Mouse (Mus musculus) embryonic stem cell, embryonic (primary cell): ENCODE measurements around the gene Paqr8.

Source experiments
- CTCF ChIA-PET, 4 experiments: fragments of 300-600 bp in 2 of 4; fragments of 350-600 bp in 2 of 4; sonication (Branson Sonifier 250); formaldehyde crosslinking; loops; one replicate each; lab custom pipeline; 2022; ENCODE audit warnings: inconsistent platforms in 2 of 4; lab: Charles Lee
- POLR2A ChIA-PET, 4 experiments: fragments of 300-600 bp in 2 of 4; fragments of 350-600 bp in 2 of 4; sonication (Branson Sonifier 250); formaldehyde crosslinking; loops; one replicate each; lab custom pipeline; 2022; ENCODE audit warnings: antibody characterized with exemption in 4 of 4, inconsistent platforms in 1 of 4; lab: Charles Lee

The Paqr8 gene

DNA sequence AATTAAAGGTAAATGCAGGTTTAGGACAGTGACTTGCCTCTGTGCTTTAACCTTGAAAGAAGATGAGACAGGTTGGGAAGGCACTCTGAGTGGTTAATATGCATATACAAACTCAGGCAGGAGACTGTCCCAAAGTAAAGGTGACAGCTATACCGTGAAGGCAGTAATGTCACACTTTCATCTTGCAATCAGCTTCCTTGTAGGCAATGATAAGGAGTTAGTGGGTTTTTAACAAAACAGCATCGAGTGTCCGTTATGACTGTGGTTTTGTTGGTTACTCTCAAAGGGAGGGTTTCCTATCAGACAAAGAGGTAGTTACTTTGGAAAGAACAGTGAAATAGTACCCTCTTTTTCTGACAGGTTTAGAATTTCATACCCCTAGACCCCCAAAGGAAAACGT, 38.1 kb downstream of the Paqr8 start:
- ChIA-PET CTCF (interaction anchor here in 1 of 4 experiments (0.6 kb wide), 1 partner anchor 60 kb away, joined by 3 read pairs; no protein-coding TSS in a partner anchor), POLR2A (interaction anchor here in 1 of 4 experiments (0.6 kb wide), 1 partner anchor 166 kb away, joined by 4 read pairs; no protein-coding TSS in a partner anchor)

DNA sequence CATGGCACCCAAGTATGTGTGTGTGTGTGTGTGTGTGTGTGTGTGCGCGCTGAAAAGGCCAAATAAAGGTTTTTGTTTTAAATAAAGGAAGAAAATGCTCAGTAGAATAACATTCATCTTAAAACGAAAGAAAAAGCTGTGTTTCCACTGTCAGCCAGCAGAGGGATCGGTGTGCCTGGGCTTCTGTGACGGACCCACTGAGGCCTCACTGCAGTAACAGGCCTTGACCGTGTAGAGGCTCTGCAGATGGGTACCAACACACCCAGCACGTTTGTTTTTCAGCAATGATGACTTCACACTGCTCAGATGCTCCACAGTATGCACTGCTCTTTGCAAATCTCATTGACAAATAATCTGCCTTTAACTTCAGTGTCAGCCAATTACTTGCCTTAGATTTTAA, 43.1 kb downstream of the Paqr8 start:
- ChIA-PET POLR2A (interaction anchor here in 2 of 4 experiments (0.8 to 1.0 kb wide), 2 partner anchors 21 to 25 kb away, joined by 3 read pairs; no protein-coding TSS in a partner anchor), CTCF (interaction anchor here in 3 of 4 experiments (0.5 to 1.7 kb wide), 17 partner anchors 10 to 419 kb away, joined by 3 to 12 read pairs (median 4); partner anchors contain the start of gene Tmem14a (in 1 of the 3))

DNA sequence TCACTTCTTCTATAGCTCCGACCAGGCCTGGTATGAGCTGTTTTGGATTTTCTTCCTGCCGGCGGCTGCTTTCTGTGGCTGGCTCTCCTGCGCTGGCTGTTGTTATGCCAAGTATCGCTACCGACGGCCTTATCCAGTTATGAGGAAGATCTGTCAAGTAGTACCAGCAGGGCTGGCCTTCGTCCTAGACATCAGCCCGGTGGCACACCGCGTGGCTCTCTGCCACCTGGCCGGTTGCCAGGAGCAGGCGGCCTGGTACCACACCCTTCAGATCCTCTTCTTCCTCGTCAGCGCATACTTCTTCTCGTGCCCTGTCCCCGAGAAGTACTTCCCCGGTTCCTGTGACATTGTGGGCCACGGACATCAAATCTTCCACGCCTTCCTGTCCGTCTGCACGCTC, 44.7 kb downstream of the Paqr8 start:
- ChIA-PET POLR2A (interaction anchor here in 2 of 4 experiments (1.1 to 1.4 kb wide), 3 partner anchors 12 to 39 kb away, joined by 3 read pairs; no protein-coding TSS in a partner anchor), CTCF (interaction anchor here (0.7 to 1.6 kb wide), 9 partner anchors 9 to 409 kb away, joined by 3 to 6 read pairs (median 3); partner anchors contain the start of gene Tmem14a (in 1 of the 4))

DNA sequence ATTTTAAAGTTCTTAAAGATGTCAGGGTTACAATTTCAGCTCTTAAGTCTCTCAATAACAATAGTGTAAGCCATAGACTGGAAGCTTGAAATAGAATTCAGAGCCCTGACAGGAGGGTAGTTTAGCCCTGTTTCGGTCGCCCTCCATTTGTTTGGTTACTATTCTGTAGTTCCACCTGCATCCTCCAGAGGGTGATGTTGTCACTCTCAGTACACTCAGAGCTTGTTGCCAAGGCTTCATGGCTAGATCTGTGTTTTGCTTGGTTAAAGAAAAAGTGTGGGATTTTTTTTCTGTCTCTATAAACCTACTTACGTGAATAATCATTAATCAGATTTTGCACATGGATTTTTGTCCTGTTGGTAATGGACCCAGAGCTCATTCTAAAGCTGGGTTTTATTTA, 48.6 kb downstream of the Paqr8 start:
- CTCF ChIA-PET = interaction anchor here (0.5 to 2.9 kb wide), 46 partner anchors 9 to 1442 kb away, joined by 3 to 14 read pairs (median 4); partner anchors contain the start of genes Efhc1 (in 2 of the 4), Paqr8 (in 1 of the 4) and Tmem14a (in 1 of the 4)
- POLR2A ChIA-PET = interaction anchor here in 3 of 4 experiments (0.7 to 2.1 kb wide), 9 partner anchors 12 to 1421 kb away, joined by 3 to 7 read pairs (median 4); no protein-coding TSS in a partner anchor

DNA sequence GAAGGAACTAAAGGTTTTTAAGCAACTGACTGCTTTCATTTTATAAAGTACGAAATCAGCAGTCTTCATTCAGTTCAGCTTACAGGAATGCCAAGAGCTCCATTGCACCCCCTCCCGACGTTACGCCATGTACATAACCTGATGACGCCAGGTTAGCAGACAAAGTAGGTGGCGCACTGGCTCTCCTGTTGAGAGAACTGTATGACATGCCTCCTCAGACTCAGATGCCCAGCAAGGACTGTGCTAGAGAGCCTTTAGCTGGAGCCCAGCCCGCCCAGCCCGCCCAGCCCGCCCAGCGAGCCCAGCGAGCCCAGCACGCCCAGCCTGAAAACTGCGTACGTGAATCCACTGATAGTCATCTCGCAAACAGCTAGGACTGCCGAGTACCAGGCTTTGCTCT, 49.7 kb downstream of the Paqr8 start:
- POLR2A ChIA-PET = interaction anchor here in 2 of 4 experiments (0.6 to 2.1 kb wide), 12 partner anchors 10 to 226 kb away, joined by 3 to 7 read pairs (median 4); partner anchors contain the start of gene Paqr8 (in 1 of the 2)

DNA sequence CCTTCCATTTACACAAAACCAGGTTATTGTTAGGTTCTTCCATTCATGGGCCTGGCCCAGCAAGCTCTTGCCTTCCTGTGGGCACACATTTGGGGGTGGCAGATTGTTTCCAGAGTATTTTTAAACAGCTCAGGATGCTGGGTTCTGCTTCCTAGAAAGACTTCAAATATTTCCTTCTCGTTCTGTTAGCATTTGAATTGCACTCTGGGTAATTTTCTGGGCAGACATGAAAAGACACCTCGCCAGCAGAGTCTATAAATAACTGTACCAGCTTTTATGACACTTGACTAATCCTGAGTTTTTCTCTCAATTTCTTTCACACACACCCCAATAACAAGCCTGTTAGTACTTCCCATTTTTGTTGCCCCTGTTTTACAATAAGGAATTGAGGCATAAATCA, 50.9 kb downstream of the Paqr8 start:
- ChIA-PET CTCF (interaction anchor here in 2 of 4 experiments (1.0 to 2.9 kb wide), 4 partner anchors 180 to 241 kb away, joined by 4 to 14 read pairs (median 6); no protein-coding TSS in a partner anchor), POLR2A (interaction anchor here in 1 of 4 experiments (0.9 to 1.0 kb wide), 2 partner anchors 9 to 35 kb away, joined by 3 to 8 read pairs; no protein-coding TSS in a partner anchor)

More for the DNA sequence above, 49.7 kb downstream of the Paqr8 start:
- CTCF ChIA-PET = interaction anchor here (0.6 to 2.9 kb wide), 29 partner anchors 11 to 240 kb away, joined by 3 to 14 read pairs (median 5); partner anchors contain the start of gene Efhc1 (in 2 of the 4)

DNA sequence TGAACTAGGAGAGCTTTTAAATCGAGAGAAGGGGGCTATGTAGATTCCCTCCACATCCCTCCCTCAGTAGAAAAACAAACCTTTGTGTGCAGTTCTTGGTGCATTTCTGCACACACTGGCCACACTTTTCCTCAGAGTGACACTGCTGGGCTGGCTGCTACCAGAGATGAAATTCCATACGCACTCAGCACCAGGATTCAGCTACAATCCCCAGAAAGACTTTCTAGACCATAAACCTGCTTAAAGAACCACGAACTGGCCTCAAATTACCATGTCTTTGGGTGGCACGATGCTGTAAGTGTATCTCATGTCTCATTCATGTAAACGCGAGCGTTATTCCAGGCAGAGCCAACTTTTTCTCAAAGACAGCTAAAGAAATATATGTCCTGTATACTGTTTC, 51.5 kb downstream of the Paqr8 start:
- ChIA-PET CTCF (interaction anchor here in 1 of 4 experiments (1.5 kb wide), 1 partner anchor 180 kb away, joined by 5 read pairs; no protein-coding TSS in a partner anchor), POLR2A (interaction anchor here in 1 of 4 experiments (0.6 to 0.9 kb wide), 2 partner anchors 35 to 55 kb away, joined by 3 read pairs; no protein-coding TSS in a partner anchor)

DNA sequence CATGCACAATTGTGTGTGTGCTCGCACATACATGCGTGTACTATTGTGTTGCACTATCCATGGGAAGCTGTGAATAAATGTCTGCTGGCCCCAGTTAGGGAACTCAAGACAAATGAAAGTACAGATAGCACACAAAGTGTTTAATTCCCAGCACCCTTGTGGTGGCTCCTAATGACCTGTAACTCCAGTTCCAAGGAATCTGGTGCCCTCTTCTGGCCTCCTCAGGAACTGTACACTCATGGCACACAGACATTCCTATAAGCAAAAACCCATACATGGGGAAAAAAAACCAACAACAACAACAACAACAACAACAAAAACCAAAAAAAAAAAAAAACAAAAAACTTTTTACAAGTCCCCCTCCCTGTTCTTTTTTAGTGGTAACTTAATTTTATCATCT, 52.6 kb downstream of the Paqr8 start:
- POLR2A ChIA-PET = interaction anchor here in 1 of 4 experiments (1.9 kb wide), 1 partner anchor 129 kb away, joined by 5 read pairs; no protein-coding TSS in a partner anchor
- CTCF ChIA-PET = interaction anchor here (0.7 to 0.8 kb wide), 5 partner anchors 10 to 339 kb away, joined by 3 to 9 read pairs (median 4); no protein-coding TSS in a partner anchor

DNA sequence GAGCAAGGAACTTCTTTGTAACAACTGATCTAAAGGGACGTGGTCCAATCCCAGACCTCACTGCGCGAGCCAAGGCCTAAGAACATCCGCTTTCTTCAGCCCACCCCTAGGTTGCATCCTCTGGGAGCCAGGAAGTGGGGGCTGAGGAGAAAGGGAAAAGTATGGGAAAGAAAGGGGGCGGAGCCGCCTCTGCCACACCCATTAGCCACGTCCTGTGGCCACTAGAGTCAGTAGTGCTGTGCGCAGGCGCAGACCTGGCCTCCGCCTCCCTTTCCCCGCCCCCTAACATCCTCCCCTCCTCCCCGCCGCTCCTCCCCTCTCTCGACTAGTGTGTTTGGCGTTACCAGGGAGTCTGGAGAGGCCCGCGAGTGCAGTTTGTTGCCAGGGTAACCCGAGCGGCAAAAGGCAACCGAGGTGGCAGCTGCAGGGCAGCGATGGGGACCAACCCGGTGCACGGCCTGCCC, 60.9 kb downstream of the Paqr8 start, which contains the start of gene Efhc1:
Gene Efhc1, plus strand, starts transcription at position 327 of the 464 bp plus-strand sequence.
- ChIA-PET POLR2A (interaction anchor here in 3 of 4 experiments (0.6 to 2.1 kb wide), 21 partner anchors 10 to 267 kb away, joined by 3 to 9 read pairs (median 3); partner anchors contain the start of gene Tmem14a (in 1 of the 3)), CTCF (interaction anchor here in 3 of 4 experiments (0.6 to 2.0 kb wide), 7 partner anchors 12 to 215 kb away, joined by 3 to 14 read pairs (median 3); no protein-coding TSS in a partner anchor)

DNA sequence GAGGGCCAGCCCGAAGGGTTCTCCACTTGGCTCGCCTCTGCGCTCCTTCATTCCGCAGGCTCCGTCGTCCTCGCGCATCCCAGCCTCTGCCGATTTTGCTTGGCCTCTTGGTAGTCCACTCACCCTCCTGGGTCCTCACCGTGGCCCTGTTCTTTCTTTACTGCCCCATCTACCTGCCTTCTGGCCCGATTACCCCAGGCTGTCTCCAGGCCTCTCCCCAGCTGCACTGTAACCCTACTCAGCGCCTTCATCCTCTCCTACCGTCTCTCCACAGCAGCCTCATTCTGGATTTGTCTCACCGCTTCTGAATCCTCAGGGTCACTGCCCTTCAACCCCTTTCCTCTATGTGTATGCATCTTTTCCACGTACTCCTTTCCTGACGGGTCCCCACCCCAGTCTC, 61.4 kb downstream of the Paqr8 start:
- CTCF ChIA-PET = interaction anchor here in 3 of 4 experiments (0.6 to 2.0 kb wide), 6 partner anchors 12 to 214 kb away, joined by 3 to 14 read pairs (median 4); no protein-coding TSS in a partner anchor
- POLR2A ChIA-PET = interaction anchor here in 3 of 4 experiments (0.6 to 1.7 kb wide), 6 partner anchors 23 to 266 kb away, joined by 3 to 4 read pairs (median 3); partner anchors contain the start of gene Tmem14a (in 1 of the 3)

DNA sequence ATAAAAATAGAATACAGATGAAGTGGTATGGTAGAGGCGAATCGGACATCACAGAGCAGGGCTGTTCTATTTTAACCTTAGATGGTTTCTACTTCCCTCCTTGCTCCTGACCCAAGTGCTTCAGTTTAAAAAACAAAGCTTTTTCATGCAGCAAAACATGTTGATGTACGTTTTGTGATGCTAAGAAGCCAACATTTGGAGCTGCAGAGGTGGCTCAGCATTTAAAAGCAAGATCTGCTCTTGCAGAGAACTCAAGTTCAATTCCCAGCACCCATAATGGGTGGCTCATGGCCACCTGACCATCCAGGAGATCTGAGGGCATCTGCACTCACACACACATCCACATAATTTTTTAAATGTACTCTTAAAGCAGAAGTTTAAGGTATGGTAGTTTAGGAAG, 64.5 kb downstream of the Paqr8 start:
- ChIA-PET CTCF (interaction anchor here in 2 of 4 experiments (1.2 to 1.7 kb wide), 2 partner anchors 16 to 19 kb away, joined by 4 read pairs; no protein-coding TSS in a partner anchor), POLR2A (interaction anchor here in 3 of 4 experiments (0.5 to 1.5 kb wide), 5 partner anchors 15 to 113 kb away, joined by 3 to 8 read pairs (median 5); no protein-coding TSS in a partner anchor)

DNA sequence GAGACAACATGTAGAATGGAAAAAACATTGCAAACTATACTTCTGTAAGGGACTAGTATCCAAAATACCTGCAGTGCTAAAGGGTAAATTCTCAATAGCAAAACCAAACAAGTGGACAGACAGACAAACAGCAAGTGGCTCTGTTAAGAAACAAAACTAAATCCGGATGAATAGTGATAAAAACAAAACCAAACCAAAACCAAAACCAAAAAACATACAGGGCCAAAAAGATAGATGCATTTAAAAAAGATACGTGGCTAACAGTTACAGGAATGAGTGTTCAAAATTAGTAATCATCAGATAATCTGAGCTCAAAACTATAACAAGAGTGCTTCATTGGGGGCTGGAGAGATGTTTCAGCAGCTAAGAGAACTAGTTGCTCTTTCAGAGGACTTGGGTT, 79.2 kb downstream of the Paqr8 start:
- ChIA-PET POLR2A (no interaction called here), CTCF (no interaction called here)

DNA sequence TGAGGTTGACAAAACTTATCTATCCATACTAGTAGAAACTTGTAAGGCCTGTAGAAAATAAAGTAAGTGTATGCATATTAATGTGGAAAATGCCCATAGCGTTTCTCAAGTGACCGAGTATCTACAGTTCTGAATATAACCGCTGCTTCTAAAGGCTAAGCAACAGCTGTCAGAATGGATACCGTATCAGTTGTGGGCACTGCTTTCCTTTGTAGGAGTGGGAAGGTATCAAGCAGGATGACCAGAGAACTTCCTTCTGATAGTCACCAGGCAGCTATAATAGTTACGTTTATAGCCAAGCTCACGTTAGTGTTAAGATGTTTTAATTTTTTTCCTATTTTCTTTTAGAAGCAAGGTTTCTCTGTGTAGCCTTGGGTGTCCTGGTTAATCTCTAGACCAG, 83.0 kb downstream of the Paqr8 start:
- ChIA-PET CTCF (interaction anchor here in 1 of 4 experiments (1.5 kb wide), 1 partner anchor 18 kb away, joined by 4 read pairs; no protein-coding TSS in a partner anchor), POLR2A (interaction anchor here in 1 of 4 experiments (2.0 kb wide), 1 partner anchor 23 kb away, joined by 9 read pairs; no protein-coding TSS in a partner anchor)

DNA sequence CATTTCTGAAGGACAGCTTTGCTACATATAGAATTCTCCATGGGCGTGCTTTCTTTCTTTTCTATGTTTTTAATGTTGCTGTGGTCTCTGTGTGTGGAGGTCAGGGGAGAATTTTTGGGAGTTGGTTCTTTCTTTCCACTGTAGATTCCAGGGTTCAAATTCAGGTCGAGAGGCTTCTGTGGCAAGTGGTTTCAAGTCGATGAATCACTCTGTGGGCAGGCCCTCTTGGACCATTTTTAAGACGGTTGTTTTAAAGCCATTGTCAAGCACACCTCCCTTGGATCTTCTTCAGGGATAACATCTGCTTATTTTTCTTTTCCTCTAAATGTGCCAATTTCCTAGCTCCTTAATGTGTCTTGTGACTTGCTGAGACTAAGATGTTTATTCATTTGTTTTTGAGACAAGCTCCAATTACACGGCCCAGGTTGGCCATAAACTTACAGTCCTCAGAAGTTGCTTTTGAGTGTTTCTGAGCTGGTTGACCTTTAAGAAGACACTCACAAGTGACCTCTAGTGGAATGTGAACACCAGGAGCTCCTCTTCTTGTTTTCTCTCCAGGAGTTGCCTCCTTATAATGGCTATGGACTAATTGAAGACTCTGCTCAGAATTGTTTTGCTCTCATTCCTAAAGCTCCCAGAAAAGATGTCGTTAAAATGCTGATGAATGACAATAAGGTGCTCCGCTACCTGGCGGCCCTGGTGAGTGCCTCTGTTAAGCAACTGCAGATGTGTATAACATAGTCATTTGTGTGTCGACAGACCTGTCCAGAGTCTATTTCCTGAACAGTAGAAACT, 84.1 kb downstream of the Paqr8 start:
- ChIA-PET POLR2A (interaction anchor here in 3 of 4 experiments (0.7 to 2.0 kb wide), 13 partner anchors 11 to 107 kb away, joined by 3 to 9 read pairs (median 4); partner anchors contain the start of gene Efhc1 (in 1 of the 3)), CTCF (interaction anchor here (0.5 to 1.6 kb wide), 16 partner anchors 10 to 561 kb away, joined by 3 to 7 read pairs (median 3); no protein-coding TSS in a partner anchor)

DNA sequence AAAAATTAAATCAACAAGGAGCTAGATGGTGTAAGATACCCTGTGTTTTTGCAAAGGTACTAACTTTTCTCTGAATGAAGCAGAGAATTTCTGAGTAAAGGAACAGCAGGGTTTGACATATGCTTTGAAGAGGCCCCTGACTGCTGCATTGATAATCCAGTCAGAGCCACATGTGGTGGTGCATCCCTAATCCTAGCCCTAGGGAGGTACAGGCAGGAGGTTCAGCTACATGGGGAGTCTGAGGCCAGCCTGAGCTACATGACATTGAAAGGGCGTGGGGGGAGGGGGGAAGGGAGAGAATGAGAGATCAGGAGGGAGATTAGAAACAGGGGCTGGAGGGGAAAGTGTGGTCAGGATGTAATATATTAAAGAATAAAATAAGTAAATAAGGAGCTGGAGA, 90.1 kb downstream of the Paqr8 start:
- CTCF ChIA-PET = interaction anchor here in 2 of 4 experiments (0.6 to 2.1 kb wide), 2 partner anchors 8 to 41 kb away, joined by 4 read pairs; no protein-coding TSS in a partner anchor
- POLR2A ChIA-PET = interaction anchor here in 2 of 4 experiments (0.7 to 2.0 kb wide), 2 partner anchors 12 to 17 kb away, joined by 3 to 4 read pairs; no protein-coding TSS in a partner anchor

DNA sequence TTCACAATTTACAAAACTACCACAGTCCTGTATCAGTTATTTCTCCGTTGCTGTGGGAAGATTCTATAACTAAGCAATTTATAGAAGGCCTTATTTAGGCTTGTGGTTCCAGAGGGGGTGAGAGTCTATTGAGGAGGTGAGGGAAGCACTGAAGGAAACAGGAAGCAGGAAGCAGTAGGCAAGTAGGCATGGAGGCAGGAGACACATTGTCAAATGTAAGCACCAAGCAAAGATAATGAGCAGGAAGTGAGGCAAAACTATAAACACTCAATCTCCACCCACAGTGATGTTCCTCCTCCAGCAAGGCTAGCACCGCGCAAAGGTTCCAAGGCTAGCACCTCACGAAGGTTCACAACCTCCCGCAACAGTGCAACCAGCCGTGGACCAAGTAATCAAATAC, 91.4 kb downstream of the Paqr8 start:
- ChIA-PET POLR2A (interaction anchor here in 1 of 4 experiments (1.0 kb wide), 1 partner anchor 98 kb away, joined by 3 read pairs; no protein-coding TSS in a partner anchor), CTCF (interaction anchor here in 1 of 4 experiments (2.1 kb wide), 1 partner anchor 42 kb away, joined by 4 read pairs; no protein-coding TSS in a partner anchor)

DNA sequence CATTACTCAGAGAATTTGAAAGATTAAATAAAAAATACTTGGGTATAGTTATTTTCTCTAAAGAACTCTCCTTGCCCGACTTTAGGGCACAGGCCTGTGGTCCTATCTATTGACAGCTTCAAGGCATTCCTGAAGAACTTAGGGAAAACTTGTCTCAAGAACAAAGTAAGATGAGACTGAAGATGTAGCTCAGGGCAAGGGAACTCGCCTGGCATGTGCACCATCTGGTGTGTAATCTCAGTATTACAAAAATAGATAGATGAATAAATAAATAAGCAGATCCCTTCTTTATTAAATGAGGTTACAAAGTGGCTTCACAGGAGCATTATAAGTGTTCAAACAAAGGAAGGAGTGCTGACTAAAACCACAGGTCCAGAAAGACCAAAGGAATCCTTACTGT, 93.7 kb downstream of the Paqr8 start:
- POLR2A ChIA-PET = interaction anchor here in 1 of 4 experiments (1.0 kb wide), 1 partner anchor 13 kb away, joined by 3 read pairs; no protein-coding TSS in a partner anchor
- CTCF ChIA-PET = interaction anchor here in 2 of 4 experiments (0.5 to 1.3 kb wide), 3 partner anchors 9 to 117 kb away, joined by 3 read pairs; no protein-coding TSS in a partner anchor
